Mouse (Mus musculus) midbrain, embryonic 16.5 days (tissue): ENCODE data around the gene L3mbtl3. TPM values are rescaled to one million over a fixed set of nuclear protein-coding genes. Genes with fewer than 3 reads are reported as not detected.

ENCODE experiments used
- ATAC-seq: fragments of 200-750 bp; cut with Nextera tagmentation; 2 replicates; pipeline ENCODE4 v1.8.0; 2017; ENCODE audit warnings: moderate TSS enrichment
- H3K27ac ChIP-seq: fragments of 300-500 bp; sonication (generic); 2 replicates; pipeline ENCODE4 v1.5.1; 2014; ENCODE audit warnings: mild to moderate bottlenecking, low read length, mixed read lengths
- H3K27me3 ChIP-seq: fragments of 300-500 bp; sonication (generic); 2 replicates; pipeline ENCODE4 v1.6.1; 2014; ENCODE audit warnings: low read depth, low read length, mixed read lengths; ENCODE audit not compliant: control insufficient read depth, insufficient read depth
- H3K36me3 ChIP-seq: fragments of 300-500 bp; sonication (generic); 2 replicates; pipeline ENCODE4 v1.6.1; 2014; ENCODE audit warnings: mild to moderate bottlenecking, low read length, moderate library complexity, mixed read lengths; ENCODE audit not compliant: control insufficient read depth, insufficient read depth
- H3K4me1 ChIP-seq: fragments of 300-500 bp; sonication (generic); 2 replicates; pipeline ENCODE4 v1.6.1; 2014; ENCODE audit warnings: mild to moderate bottlenecking, low read length, mixed read lengths; ENCODE audit not compliant: control insufficient read depth, insufficient read depth
- H3K4me2 ChIP-seq: fragments of 300-500 bp; sonication (generic); 2 replicates; pipeline ENCODE4 v1.6.1; 2014; ENCODE audit warnings: mild to moderate bottlenecking, low read length, mixed read lengths
- H3K4me3 ChIP-seq: fragments of 300-500 bp; sonication (generic); 2 replicates; pipeline ENCODE4 v1.5.1; 2014; ENCODE audit warnings: low read depth, mild to moderate bottlenecking, low read length, moderate library complexity, mixed read lengths
- H3K9ac ChIP-seq: fragments of 300-500 bp; sonication (generic); 2 replicates; pipeline ENCODE4 v1.6.1; 2014; ENCODE audit warnings: low read depth, low read length, mixed read lengths
- H3K9me3 ChIP-seq: fragments of 300-500 bp; sonication (generic); replicated peaks from 2 replicates; pipeline ENCODE4 v1.6.1; 2014; ENCODE audit warnings: mild to moderate bottlenecking, low read length, mixed read lengths; ENCODE audit not compliant: control insufficient read depth, poor library complexity, severe bottlenecking
- WGBS: fragments of 180-500 bp; shearing (Covaris S2); extraction: QIAGEN DNeasy Blood & Tissue Kit; methylation state at CpG from one replicate; pipeline ENCODE4 v1.1.7; 2014; 5-methylcytosine and 5-hydroxymethylcytosine counted together
- polyA plus RNA-seq: library from polyadenylated mRNA; unstranded; fragments of >200 nt; fragmentation: Nextera tagmentation; extraction: Ambion mirVana; gene quantifications from 2 replicates; pipeline ENCODE4 v1.2.1, GENCODE M21; 2015

Gene L3mbtl3
- polyA plus RNA-seq, 1 experiment from 2014 or later: 35.4 TPM

- H3K4me2 ChIP-seq: no peak overlapping the region
- no peak overlapping the region for H3K4me3 ChIP-seq
- H3K4me1 ChIP-seq: no peaks in the 10 kb centered on the region
- no peaks in the 10 kb centered on the region for H3K27me3 ChIP-seq
- H3K9ac ChIP-seq: no peak overlapping the region
- H3K27ac ChIP-seq: no peak overlapping the region
- 76% methylated on average over 1 of the region's 1 CpGs for WGBS
- H3K9me3 ChIP-seq: no peaks in the 10 kb centered on the region
- ATAC-seq: no peak
- no peaks in the 10 kb centered on the region for H3K36me3 ChIP-seq
Observed at GRCm38 (mm10) chr10:26350153-26350552, 25.6 kb downstream of the L3mbtl3 start.

- Histone ChIP-seq H3K27ac (no peak overlapping the region), H3K9ac (no peak overlapping the region), H3K4me2 (no peak overlapping the region), H3K36me3 (no peaks in the 10 kb centered on the region), H3K4me3 (no peak overlapping the region), H3K4me1 (no peaks in the 10 kb centered on the region), H3K27me3 (no peaks in the 10 kb centered on the region), H3K9me3 (no peaks in the 10 kb centered on the region)
- 29% methylated on average over 7 of the region's 7 CpGs for WGBS
- no peak; the same call in 1 of the 2 replicates for ATAC-seq
Observed at GRCm38 (mm10) chr10:26347614-26348013, 28.2 kb downstream of the L3mbtl3 start.

- peaks cover under 1% of the 10 kb centered on the region; the same call in 1 of the 2 replicates for H3K36me3 ChIP-seq
- H3K4me2 ChIP-seq: no peak overlapping the region
- no peak overlapping the region for H3K27ac ChIP-seq
- no peaks in the 10 kb centered on the region for H3K27me3 ChIP-seq
- H3K4me1 ChIP-seq: no peaks in the 10 kb centered on the region
- H3K9me3 ChIP-seq: no peaks in the 10 kb centered on the region
- no peak for ATAC-seq
- H3K9ac ChIP-seq: no peak overlapping the region
- WGBS: 89% methylated on average over 1 of the region's 1 CpGs
- H3K4me3 ChIP-seq: no peak overlapping the region
Observed at GRCm38 (mm10) chr10:26345879-26346278, 29.9 kb downstream of the L3mbtl3 start.

- no peak for ATAC-seq
- Histone ChIP-seq H3K4me1 (no peaks in the 10 kb centered on the region), H3K4me2 (no peak overlapping the region), H3K36me3 (peaks cover 31% of the 10 kb centered on the region), H3K4me3 (no peak overlapping the region), H3K9me3 (no peaks in the 10 kb centered on the region), H3K27ac (no peak overlapping the region), H3K27me3 (no peaks in the 10 kb centered on the region), H3K9ac (no peak overlapping the region)
- 80% methylated on average over 23 of the region's 23 CpGs for WGBS
Observed at GRCm38 (mm10) chr10:26337896-26338503, 37.8 kb downstream of the L3mbtl3 start.

GRCm38 (mm10) chr10:26333966-26334365 lies 41.8 kb downstream of the L3mbtl3 start:
- no peak for ATAC-seq
- H3K4me3 ChIP-seq: no peak overlapping the region
- 37% methylated on average over 5 of the region's 5 CpGs for WGBS

GRCm38 (mm10) chr10:26332781-26333180 lies 43.0 kb downstream of the L3mbtl3 start:
- WGBS: 13% methylated on average over 2 of the region's 2 CpGs
- H3K27ac ChIP-seq: no peak overlapping the region
- no peak overlapping the region for H3K4me2 ChIP-seq
- no peak for ATAC-seq
- H3K4me1 ChIP-seq: peaks cover 11% of the 10 kb centered on the region
- no peaks in the 10 kb centered on the region for H3K9me3 ChIP-seq
- H3K27me3 ChIP-seq: no peaks in the 10 kb centered on the region
- no peak overlapping the region for H3K4me3 ChIP-seq
- H3K9ac ChIP-seq: no peak overlapping the region
- H3K36me3 ChIP-seq: peaks cover 7% of the 10 kb centered on the region; the same call in 1 of the 2 replicates

More at GRCm38 (mm10) chr10:26333966-26334365, 41.8 kb downstream of the L3mbtl3 start:
- Histone ChIP-seq H3K36me3 (peaks cover 15% of the 10 kb centered on the region), H3K9ac (no peak overlapping the region), H3K9me3 (no peaks in the 10 kb centered on the region), H3K4me2 (no peak overlapping the region), H3K4me1 (peaks cover 3% of the 10 kb centered on the region), H3K27ac (no peak overlapping the region), H3K27me3 (no peaks in the 10 kb centered on the region)

GRCm38 (mm10) chr10:26328843-26329242 lies 46.9 kb downstream of the L3mbtl3 start:
- Histone ChIP-seq H3K27ac (no peak overlapping the region), H3K4me3 (no peak overlapping the region), H3K9ac (no peak overlapping the region), H3K27me3 (no peaks in the 10 kb centered on the region), H3K4me1 (peaks cover 17% of the 10 kb centered on the region), H3K9me3 (no peaks in the 10 kb centered on the region), H3K4me2 (no peak overlapping the region), H3K36me3 (peaks cover 2% of the 10 kb centered on the region; the same call in 1 of the 2 replicates)
- WGBS: 56% methylated on average over 3 of the region's 3 CpGs
- no peak for ATAC-seq

GRCm38 (mm10) chr10:26327691-26328542 lies 47.9 kb downstream of the L3mbtl3 start:
- Histone ChIP-seq H3K27me3 (no peaks in the 10 kb centered on the region), H3K4me3 (no peak overlapping the region; the same call in 1 of the 2 replicates), H3K4me2 (peak overlapping the region; percentile 30; the same call in 1 of the 2 replicates), H3K27ac (peak overlapping the region; percentile 61), H3K9me3 (no peaks in the 10 kb centered on the region), H3K9ac (no peak overlapping the region), H3K4me1 (peaks cover 17% of the 10 kb centered on the region), H3K36me3 (peaks cover 2% of the 10 kb centered on the region; the same call in 1 of the 2 replicates)
- 14% methylated on average over 17 of the region's 17 CpGs for WGBS
- ATAC-seq: peak; percentile 86

GRCm38 (mm10) chr10:26327291-26327690 lies 48.5 kb downstream of the L3mbtl3 start:
- Histone ChIP-seq H3K36me3 (peaks cover 4% of the 10 kb centered on the region; the same call in 1 of the 2 replicates), H3K4me2 (0 out of 2 replicates have a peak overlapping the region, but pooled peaks have one; percentile 30), H3K9ac (no peak overlapping the region), H3K27me3 (no peaks in the 10 kb centered on the region), H3K4me3 (no peak overlapping the region), H3K9me3 (no peaks in the 10 kb centered on the region), H3K4me1 (peaks cover 17% of the 10 kb centered on the region), H3K27ac (peak overlapping the region; percentile 26; the same call in 1 of the 2 replicates)
- 38% methylated on average over 5 of the region's 5 CpGs for WGBS
- ATAC-seq: peak; percentile 41; the same call in 1 of the 2 replicates
